Mouse (Mus musculus) lung, postnatal 36 days (tissue): ENCODE data around the gene Tes.
"Not testable (repeated sequence)": the region's sequence is repeated elsewhere in the genome, so short reads cannot be mapped to it uniquely, and the experiment has no call there.

ENCODE experiments used
- DNase-seq: peaks from one replicate; pipeline ENCODE4 v3.0.0; 2022; ENCODE audit warnings: mixed read lengths

Tes gene

GRCm38 (mm10) chr6:17064936-17065790 lies at the start of gene Tes:
Gene Tes, plus strand, starts transcription at chr6:17065149.
- DNase-seq, result peak; percentile 91

DNA sequence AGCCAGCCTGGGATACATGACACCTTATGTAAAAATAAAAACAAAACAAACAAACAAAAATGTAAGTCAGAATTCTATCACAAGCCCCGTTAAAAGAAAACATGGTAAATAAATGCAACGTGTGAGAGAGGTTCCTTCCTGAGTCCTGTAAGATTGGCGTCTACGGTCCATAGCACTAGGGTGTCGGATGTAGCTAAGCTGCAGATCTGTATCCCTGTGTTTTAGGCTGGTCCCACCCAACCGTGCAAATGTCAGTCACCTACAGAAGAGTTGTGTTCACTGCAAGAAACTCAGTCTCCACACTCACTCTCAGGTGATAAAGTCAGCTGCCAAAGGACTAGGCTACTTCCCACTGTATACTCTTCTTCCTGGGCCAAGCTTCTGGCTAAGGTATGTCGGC lies 39.1 kb upstream of the Tes start:
- DNase-seq, result no peak

DNA sequence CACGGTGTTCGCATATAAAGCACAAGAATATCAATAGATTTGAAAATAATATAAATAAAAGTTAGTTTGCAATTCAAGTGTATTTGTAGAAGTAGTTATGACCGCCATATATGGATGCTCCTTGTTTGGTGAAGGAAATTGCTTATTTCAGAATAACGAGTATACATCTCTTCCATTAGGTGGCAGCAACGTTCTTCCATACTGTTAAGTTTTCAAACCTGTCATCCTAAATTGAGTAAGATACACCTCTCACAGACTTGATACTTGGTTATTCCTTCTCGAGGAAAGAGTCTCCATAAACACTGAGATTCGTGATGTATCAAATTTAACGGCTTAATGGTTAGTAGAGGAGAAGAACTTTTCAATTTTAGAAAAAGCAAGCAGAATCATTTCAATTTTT lies 37.4 kb upstream of the Tes start:
- peak; percentile 64 for DNase-seq

DNA sequence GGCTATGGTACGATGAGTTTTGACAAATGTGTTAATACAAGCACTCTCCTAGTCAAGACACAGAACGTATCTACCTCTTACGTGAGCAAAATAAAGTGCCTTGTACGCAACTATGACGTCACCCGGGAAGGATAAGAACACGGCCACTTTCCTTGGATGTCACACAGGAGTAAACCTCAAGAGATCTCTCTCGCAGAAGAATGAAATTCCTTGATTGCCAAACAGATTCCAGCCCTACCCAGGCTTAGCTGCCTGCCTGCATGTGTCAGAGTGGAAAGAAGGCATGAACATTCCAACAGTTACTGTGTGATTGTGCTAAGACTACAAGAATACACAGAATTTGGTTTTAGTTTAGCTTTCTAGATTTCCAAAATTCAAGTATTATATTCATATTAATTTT lies 36.1 kb upstream of the Tes start:
- DNase-seq, result no peak

GRCm38 (mm10) chr6:17032231-17032728 lies 32.7 kb upstream of the Tes start:
- DNase-seq, result no peak

- no peak for DNase-seq
Measured at GRCm38 (mm10) chr6:17034095-17034494, 30.9 kb upstream of the Tes start.

DNA sequence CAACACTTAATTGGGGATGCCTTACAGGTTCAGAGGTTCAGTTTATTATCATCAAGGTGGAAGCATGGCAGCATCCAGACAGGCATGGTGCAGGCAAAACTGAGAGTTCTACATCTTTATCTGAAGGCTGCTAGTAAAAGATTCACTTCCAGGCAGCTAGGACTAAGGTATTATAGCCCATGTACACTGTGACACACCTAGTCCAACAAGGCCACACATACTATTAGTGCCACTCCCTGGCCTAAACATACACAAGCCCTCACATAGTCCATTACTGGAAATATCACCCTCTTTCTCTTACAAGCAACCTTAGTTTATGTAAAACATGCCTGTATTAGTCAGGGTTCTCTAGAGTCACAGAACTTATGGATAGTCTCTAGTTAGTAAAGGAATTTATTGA lies 29.7 kb upstream of the Tes start:
- no peak for DNase-seq

DNA sequence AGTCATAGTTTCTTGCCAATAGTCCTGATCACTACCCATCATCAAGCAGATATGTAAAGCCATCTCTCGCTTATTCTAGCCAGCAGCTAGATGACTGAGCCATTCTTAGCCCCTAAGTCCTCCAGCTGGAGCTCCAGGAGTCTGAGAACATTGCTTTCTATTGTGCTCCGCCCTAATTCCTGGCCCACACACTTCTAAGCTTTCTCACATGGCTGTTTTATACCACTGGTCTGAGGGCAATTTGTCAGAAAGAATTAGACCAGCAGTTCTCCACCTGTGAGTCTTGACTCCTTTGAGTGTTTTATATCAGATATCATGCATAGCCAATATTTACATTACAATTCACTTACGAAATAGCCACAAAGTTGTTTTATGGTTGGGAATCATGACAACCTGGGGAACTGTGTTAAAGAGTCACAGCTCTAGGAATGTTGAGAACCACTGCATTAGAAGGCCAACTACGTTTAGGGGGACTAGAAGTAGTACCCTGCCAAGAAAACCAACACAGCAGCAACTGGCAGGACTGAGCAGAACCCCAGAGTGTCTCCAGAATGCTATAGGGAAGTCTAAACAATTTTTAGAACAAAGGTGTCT lies 13.4 kb upstream of the Tes start:
- DNase-seq, result no peak

GRCm38 (mm10) chr6:17053028-17053660 lies 11.8 kb upstream of the Tes start:
- no peak for DNase-seq

- DNase-seq, result no peak
Measured at GRCm38 (mm10) chr6:17054781-17055180, 10.2 kb upstream of the Tes start.

DNA sequence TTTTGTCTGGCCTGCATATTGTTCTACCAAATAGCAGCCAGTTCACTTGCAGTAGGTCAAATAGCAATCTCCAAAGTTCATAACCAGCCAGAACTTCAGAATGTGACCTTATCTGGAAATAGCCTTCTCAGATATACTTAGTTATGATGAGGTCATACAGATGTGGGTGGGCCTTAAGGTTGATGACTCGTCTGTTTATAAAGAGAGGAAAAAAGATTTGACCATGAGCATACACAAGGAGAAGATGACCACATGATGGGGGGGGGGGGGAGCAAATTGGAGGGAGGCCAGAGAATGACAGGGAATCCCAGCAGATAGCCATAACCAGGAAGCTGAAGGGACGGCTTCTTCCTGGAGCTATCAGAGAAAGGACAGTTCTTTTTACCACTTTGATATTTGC lies 9.3 kb upstream of the Tes start:
- no peak for DNase-seq

- no peak for DNase-seq
Measured at GRCm38 (mm10) chr6:17059501-17059900, 5.4 kb upstream of the Tes start.

DNA sequence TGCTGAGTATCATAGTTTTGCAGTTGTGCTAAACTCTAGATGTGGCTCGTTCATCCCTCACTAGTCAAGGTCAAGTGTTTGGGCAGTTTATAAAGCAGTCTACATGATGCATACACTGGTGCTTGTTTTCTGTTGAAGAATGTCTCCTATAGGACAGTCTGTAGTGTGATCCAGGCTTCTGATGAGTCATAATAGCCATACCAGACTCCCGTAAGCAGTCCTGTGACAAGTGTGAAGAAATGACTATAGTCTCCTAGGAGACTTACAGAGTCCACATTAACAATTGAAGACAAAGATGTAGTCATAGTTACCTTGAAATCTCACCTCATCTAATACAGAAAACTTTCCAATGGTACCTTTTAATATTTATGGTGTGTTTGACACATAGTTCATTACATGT lies 4.8 kb upstream of the Tes start:
- DNase-seq, result no peak

- not testable (repeated sequence) for DNase-seq
Measured at GRCm38 (mm10) chr6:17061826-17062225, 3.1 kb upstream of the Tes start.

- peak; percentile 42 for DNase-seq
Measured at GRCm38 (mm10) chr6:17062366-17062765, 2.6 kb upstream of the Tes start.

GRCm38 (mm10) chr6:17065791-17066169 lies 831 bp downstream of the Tes start:
- DNase-seq, result peak; percentile 57

DNA sequence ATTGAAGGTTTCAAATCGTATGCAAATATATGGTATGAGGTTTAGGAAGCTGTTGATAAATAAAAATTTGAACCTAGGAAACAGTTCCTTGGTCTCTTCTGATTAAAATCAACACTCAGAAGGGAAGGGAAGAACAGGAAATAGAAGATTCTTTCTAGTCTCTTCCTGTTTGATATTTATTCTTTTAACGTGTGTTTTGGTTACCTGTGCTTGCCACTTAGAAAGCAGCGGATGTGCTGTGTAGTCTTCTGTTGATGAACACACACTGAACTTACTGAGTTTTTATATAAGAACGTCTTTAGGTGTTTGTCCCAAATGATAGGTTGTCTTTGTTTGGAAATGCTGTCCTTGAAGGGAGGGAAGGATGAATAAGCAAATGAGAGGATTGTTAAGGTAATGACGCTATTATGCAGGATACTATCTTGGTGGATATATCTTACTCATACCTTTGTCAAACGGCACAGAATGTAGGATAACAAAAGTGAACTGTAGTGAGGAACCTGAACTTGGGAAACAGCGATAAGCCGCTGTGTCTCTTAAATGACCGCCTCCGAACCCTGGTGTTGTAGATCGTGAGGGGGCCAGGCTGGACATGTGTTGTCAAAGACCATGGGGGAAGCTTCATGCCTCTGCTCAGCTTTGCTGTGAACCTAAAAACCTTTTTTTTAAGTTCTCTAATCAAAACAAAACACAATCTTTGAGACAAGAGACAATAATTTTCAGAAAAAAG lies 1.4 kb downstream of the Tes start:
- no peak for DNase-seq

- DNase-seq, result no peak
Measured at GRCm38 (mm10) chr6:17071899-17072298, 7.0 kb downstream of the Tes start.

DNA sequence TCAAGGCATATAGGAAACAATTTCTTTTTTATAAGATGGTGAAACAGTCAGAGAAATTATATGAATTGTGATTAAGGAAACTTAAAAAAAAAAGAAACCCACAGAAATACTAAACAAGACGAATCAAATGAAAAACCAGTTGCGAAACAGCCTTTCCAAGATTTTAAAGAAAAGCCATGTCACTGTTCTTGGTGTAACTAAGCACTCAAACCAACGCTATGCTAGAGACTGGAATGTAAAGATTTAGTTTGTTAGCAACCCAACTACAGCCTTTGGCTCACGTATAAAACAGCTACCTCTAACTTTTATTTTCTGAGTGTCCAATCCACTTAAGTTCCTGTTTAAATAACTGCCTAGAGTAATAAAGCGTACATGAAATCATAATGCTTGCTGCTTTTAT lies 7.4 kb downstream of the Tes start:
- no peak for DNase-seq

GRCm38 (mm10) chr6:17072763-17073484 lies 8.0 kb downstream of the Tes start:
- no peak for DNase-seq

GRCm38 (mm10) chr6:17077270-17077669 lies 12.3 kb downstream of the Tes start:
- DNase-seq, result no peak

DNA sequence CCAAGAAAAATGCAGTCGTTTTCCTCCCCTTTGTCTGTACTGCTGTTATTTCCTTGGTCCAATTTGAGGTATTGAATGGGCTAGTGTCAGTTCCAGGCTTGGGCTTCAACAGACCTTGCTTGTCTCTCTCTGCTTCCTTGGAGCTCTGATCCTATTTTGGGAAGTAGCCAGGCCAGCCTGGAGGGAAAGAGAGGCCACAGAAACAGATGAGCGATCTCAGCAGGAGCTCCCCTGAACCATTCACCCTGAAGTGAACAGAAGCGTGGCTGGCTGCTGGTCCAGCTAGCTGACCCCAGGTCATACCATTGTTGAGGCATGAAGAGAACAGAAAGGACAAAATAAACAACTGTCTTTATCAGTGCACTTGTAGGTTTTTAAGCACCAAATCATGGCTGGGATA lies 12.8 kb downstream of the Tes start:
- DNase-seq, result peak; percentile 45

- no peak for DNase-seq
Measured at GRCm38 (mm10) chr6:17079304-17079703, 14.4 kb downstream of the Tes start.
